Mouse (Mus musculus) right cerebral cortex, postnatal 4 days (tissue): ENCODE measurements around the gene Luzp2.
"Not testable (repeated sequence)": the region's sequence is repeated elsewhere in the genome, so short reads cannot be mapped to it uniquely, and the experiment has no call there.

Experiments
- DNase-seq: peaks from one replicate; pipeline ENCODE4 v3.0.0-alpha.2; 2022

Gene Luzp2

GRCm38 (mm10) chr7:55009173-55009771 is 174.0 kb downstream of the Luzp2 start:
- DNase-seq, result no peak

GRCm38 (mm10) chr7:55133850-55134249 is 298.6 kb downstream of the Luzp2 start:
- not testable (repeated sequence) for DNase-seq

- DNase-seq, result no peak
Observed at GRCm38 (mm10) chr7:55188927-55189326, 353.6 kb downstream of the Luzp2 start.

GRCm38 (mm10) chr7:55189496-55189895 is 354.2 kb downstream of the Luzp2 start:
- peak; percentile 13 for DNase-seq

- DNase-seq, result no peak
Observed at GRCm38 (mm10) chr7:55190655-55191054, 355.4 kb downstream of the Luzp2 start.

GRCm38 (mm10) chr7:55198806-55199205 is 363.5 kb downstream of the Luzp2 start:
- DNase-seq, result no peak

GRCm38 (mm10) chr7:55222997-55223396 is 387.7 kb downstream of the Luzp2 start:
- no peak for DNase-seq

- no peak for DNase-seq
Observed at GRCm38 (mm10) chr7:55229407-55229806, 394.1 kb downstream of the Luzp2 start.
